Mouse (Mus musculus) small intestine, adult 2 months (tissue): Measurements from ENCODE around the gene Metap1.

Source experiments
- CTCF ChIP-seq: fragments of 200-500 bp; IDR thresholded peaks from 2 replicates; pipeline ENCODE4 v1.5.1; 2012; ENCODE audit warnings: low read depth, mild to moderate bottlenecking, control low read depth, inconsistent platforms, low read length, moderate library complexity, mixed read lengths; ENCODE audit not compliant: insufficient replicate concordance, insufficient read length; ENCODE audit errors: extremely low read depth
- POLR2A ChIP-seq: fragments of 200-500 bp; IDR thresholded peaks from 2 replicates; pipeline ENCODE4 v1.6.1; 2012; ENCODE audit warnings: low read depth, mild to moderate bottlenecking, control low read depth, inconsistent platforms, low read length, moderate library complexity

GRCm38 (mm10) chr3:138442612-138443464 is 46.5 kb downstream of the Metap1 start, which contains the start of gene Adh5:
- TF ChIP-seq CTCF (no peak), POLR2A (peak; percentile 60)
